Mouse (Mus musculus) stomach, embryonic 16.5 days (tissue): ENCODE results near the gene Col16a1. TPM values are rescaled to one million over a fixed set of nuclear protein-coding genes. Genes with fewer than 3 reads are reported as not detected.

Experiments used
- ATAC-seq: fragments of 200-750 bp; cut with Nextera tagmentation; 2 replicates; pipeline ENCODE4 v1.8.0; 2017; ENCODE audit warnings: moderate number of reproducible peaks, moderate TSS enrichment; ENCODE audit not compliant: insufficient read depth, low FRiP score
- H3K27ac ChIP-seq: fragments of 300-500 bp; sonication (generic); 2 replicates; pipeline ENCODE4 v1.5.1; 2014; ENCODE audit warnings: low read length
- H3K27me3 ChIP-seq: fragments of 300-500 bp; sonication (generic); 2 replicates; pipeline ENCODE4 v1.6.1; 2014; ENCODE audit warnings: low read length, control low read depth, mixed read lengths; ENCODE audit not compliant: control insufficient read depth, insufficient read depth
- H3K36me3 ChIP-seq: fragments of 300-500 bp; sonication (generic); 2 replicates; pipeline ENCODE4 v1.6.1; 2014; ENCODE audit warnings: low read length; ENCODE audit not compliant: control insufficient read depth, insufficient read depth
- H3K4me1 ChIP-seq: fragments of 300-500 bp; sonication (generic); 2 replicates; pipeline ENCODE4 v1.6.1; 2014; ENCODE audit warnings: low read length, control low read depth, mixed read lengths; ENCODE audit not compliant: control insufficient read depth, insufficient read depth
- H3K4me2 ChIP-seq: fragments of 300-500 bp; sonication (generic); 2 replicates; pipeline ENCODE4 v1.6.1; 2014; ENCODE audit warnings: low read depth, low read length, mixed read lengths
- H3K4me3 ChIP-seq: fragments of 300-500 bp; sonication (generic); replicated peaks from 2 replicates; pipeline ENCODE4 v1.5.1; 2014; ENCODE audit warnings: mild to moderate bottlenecking, low read length
- H3K9ac ChIP-seq: fragments of 300-500 bp; sonication (generic); 2 replicates; pipeline ENCODE4 v1.6.1; 2014; ENCODE audit warnings: low read length
- H3K9me3 ChIP-seq: fragments of 300-500 bp; sonication (generic); replicated peaks from 2 replicates; pipeline ENCODE4 v1.6.1; 2016; ENCODE audit warnings: low read length, control low read depth; ENCODE audit not compliant: control insufficient read depth
- WGBS: fragments of 180-500 bp; shearing (Covaris S2); extraction: QIAGEN DNeasy Blood & Tissue Kit; methylation state at CpG from one replicate; pipeline ENCODE4 v1.1.7; 2014; 5-methylcytosine and 5-hydroxymethylcytosine counted together
- polyA plus RNA-seq: library from polyadenylated mRNA; unstranded; fragments of >200 nt; fragmentation: Nextera tagmentation; extraction: Ambion mirVana; gene quantifications from 2 replicates; pipeline ENCODE4 v1.2.1, GENCODE M21; 2015

The Col16a1 gene
- polyA plus RNA-seq, 1 experiment from 2014 or later, result 75.1 TPM

DNA sequence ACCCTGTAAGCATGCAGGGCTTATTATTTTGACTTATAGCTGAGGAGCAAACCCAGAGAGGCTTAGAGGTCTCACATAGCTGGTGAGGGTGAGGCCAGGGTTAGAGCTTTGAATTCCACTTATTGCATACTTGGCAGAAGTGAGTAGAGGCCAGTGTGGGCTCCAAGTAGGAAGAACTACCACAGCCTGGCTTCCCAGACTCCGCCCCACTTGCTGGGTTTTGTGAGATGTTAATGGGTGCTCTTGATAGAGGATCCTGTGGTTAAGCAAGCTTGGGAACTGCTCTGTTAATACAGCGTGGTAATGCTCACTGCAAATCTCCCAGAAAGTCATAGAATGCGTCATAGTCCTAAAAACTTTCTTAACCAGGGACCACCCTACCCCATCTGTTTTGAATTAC lies 61.3 kb downstream of the Col16a1 start:
- no peak for ATAC-seq
- Histone ChIP-seq H3K4me1 (peaks cover 14% of the 10 kb centered on the region), H3K4me2 (no peak overlapping the region), H3K36me3 (no peaks in the 10 kb centered on the region), H3K27ac (no peak overlapping the region), H3K27me3 (no peaks in the 10 kb centered on the region), H3K9me3 (no peaks in the 10 kb centered on the region), H3K4me3 (no peak overlapping the region), H3K9ac (0 out of 2 replicates have a peak overlapping the region, but pooled peaks have one; percentile 17)
- WGBS, result 85% methylated on average over 3 of the region's 3 CpGs

DNA sequence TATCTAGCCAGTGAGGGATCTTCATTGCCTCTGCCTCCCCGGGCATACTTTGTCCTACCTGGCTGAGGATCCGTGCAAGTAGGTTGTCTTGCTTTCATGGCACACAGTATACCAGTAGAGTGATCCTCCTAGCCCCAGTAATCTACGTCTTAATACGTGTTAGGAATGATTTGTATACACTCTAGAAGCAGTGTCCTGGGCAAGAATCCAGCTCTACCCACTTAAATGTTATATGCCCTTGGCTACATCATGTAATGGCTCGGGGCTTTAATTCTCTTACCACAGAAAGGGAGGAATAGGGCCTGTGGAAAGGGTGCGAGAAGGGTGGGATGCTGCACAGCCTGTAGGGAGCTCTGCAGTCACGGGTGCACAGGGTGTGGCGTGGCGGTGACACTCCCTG lies 62.0 kb downstream of the Col16a1 start:
- no peak overlapping the region for H3K4me3 ChIP-seq
- 80% methylated on average over 9 of the region's 9 CpGs for WGBS
- no peak overlapping the region for H3K4me2 ChIP-seq
- H3K9ac ChIP-seq, result no peak overlapping the region
- H3K36me3 ChIP-seq, result no peaks in the 10 kb centered on the region
- no peaks in the 10 kb centered on the region for H3K27me3 ChIP-seq
- ATAC-seq, result no peak
- H3K9me3 ChIP-seq, result no peaks in the 10 kb centered on the region
- H3K4me1 ChIP-seq, result peaks cover 14% of the 10 kb centered on the region
- H3K27ac ChIP-seq, result no peak overlapping the region

DNA sequence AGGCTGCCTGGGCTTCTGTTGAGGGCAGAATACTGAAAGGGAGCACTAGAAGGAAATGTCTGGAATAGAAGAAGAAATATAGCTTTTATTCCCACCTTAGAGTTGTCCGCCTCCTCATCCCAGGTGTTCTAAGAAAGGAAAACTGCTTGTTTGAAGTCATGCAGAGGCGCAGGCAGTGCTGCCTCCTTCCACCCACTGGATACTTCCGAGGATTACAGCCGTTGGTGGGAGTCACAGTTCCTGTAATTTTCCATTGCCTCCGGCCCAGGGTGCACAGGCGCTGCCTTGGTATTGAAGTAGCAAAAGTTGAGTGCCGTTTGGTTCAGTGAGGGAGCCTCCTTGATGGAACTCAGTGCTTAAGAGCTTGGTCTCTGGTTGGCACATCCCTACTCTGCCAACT lies 62.5 kb downstream of the Col16a1 start:
- peaks cover 14% of the 10 kb centered on the region for H3K4me1 ChIP-seq
- no peaks in the 10 kb centered on the region for H3K27me3 ChIP-seq
- H3K9me3 ChIP-seq, result no peaks in the 10 kb centered on the region
- H3K4me3 ChIP-seq, result no peak overlapping the region
- WGBS, result 85% methylated on average over 7 of the region's 7 CpGs
- no peak for ATAC-seq
- H3K4me2 ChIP-seq, result no peak overlapping the region
- no peak overlapping the region for H3K9ac ChIP-seq
- no peak overlapping the region for H3K27ac ChIP-seq
- no peaks in the 10 kb centered on the region for H3K36me3 ChIP-seq

DNA sequence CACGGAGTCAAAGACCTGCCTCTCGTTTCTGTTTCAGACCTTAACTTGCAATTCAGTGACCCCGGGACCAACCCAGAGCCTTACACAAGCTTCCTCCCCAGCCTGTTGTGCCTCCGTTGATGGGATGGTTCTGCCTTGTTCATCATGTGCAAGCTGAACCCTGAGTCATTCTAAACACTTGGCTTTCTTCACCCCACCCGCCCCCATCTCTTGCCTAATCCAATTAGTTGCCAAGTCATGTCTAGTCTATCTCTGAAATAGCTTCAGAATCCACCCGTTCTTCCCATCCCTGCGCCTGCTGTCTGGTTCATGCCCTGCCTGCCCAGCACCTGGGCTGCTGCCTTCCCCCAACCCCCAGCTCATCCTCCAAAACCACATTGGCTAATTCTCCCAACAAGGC lies 64.7 kb downstream of the Col16a1 start:
- H3K4me2 ChIP-seq, result no peak overlapping the region
- H3K36me3 ChIP-seq, result no peaks in the 10 kb centered on the region
- H3K27me3 ChIP-seq, result no peaks in the 10 kb centered on the region
- ATAC-seq, result no peak
- 56% methylated on average over 7 of the region's 7 CpGs for WGBS
- H3K9me3 ChIP-seq, result no peaks in the 10 kb centered on the region
- no peak overlapping the region for H3K4me3 ChIP-seq
- H3K9ac ChIP-seq, result no peak overlapping the region
- H3K4me1 ChIP-seq, result peaks cover 11% of the 10 kb centered on the region
- no peak overlapping the region for H3K27ac ChIP-seq

DNA sequence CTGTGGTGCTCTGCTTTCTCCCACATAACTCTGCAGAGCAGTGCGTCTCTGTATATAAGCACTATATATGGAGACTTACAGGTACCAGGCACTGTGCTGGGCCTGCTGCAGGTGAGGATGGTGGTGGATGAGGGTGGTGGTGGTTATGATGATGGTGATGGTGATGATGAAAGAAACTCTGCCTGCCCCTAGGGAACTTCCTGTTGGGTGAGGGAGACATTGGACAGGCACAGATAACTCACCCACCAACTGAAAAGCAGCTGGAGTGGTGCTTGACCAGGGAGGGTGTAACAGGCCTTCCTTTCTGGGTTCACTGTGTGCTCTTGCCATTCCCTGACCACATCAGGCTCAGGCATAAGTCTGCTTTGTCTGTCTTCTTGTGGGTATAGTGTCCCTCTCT lies 65.1 kb downstream of the Col16a1 start:
- Histone ChIP-seq H3K9ac (no peak overlapping the region), H3K4me1 (peaks cover 11% of the 10 kb centered on the region), H3K4me2 (no peak overlapping the region), H3K27me3 (no peaks in the 10 kb centered on the region), H3K9me3 (no peaks in the 10 kb centered on the region), H3K27ac (no peak overlapping the region), H3K36me3 (no peaks in the 10 kb centered on the region), H3K4me3 (no peak overlapping the region)
- whole genome bisulfite sequencing, result 88% methylated on average over 1 of the region's 1 CpGs
- ATAC-seq, result no peak

DNA sequence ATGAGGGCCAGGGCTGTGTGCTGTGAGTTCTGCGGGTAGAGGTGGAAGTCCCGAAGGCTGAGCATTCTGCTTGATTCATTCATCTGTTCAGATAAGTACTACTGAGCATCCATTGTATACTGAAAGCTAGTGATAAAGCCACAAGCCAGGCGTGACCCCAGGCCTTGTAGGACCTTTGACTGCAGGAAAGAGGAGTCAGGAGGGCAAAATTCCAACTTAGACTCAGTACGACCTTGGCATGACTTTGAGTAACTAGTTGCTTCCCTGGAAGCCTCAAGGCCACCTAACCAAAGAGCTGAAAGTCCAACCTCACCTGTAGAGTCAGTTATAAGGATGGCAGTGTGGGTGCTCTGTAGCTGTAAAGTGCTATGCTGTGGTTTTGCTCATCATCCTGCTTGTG lies 73.1 kb downstream of the Col16a1 start:
- Histone ChIP-seq H3K9me3 (no peaks in the 10 kb centered on the region), H3K4me2 (no peak overlapping the region), H3K27me3 (no peaks in the 10 kb centered on the region), H3K4me3 (no peak overlapping the region), H3K4me1 (no peaks in the 10 kb centered on the region), H3K36me3 (peaks cover 3% of the 10 kb centered on the region; the same call in 1 of the 2 replicates), H3K27ac (no peak overlapping the region), H3K9ac (no peak overlapping the region)
- ATAC-seq, result no peak
- WGBS, result 75% methylated on average over 4 of the region's 4 CpGs

DNA sequence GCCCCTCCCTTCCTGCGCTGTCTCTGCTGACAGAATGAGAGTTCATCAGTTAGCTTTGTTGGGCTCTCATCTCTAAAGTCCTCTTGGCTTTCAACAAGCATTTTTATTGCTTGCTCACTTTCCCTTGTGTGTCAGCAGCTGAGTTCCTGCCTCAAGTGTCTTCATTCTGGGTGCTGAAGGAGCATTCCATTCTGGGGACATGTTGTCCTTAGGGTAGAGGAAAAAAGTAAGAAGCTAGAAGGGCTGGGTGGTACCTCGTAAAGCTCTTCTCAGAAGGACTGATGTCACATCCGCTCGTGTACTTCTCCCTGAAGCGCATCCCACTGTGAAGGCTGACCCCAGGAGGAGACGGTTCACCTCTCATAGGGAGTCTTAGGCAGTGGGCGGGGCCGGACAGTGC lies 73.9 kb downstream of the Col16a1 start:
- no peaks in the 10 kb centered on the region for H3K9me3 ChIP-seq
- 68% methylated on average over 8 of the region's 8 CpGs for WGBS
- H3K36me3 ChIP-seq, result peaks cover 3% of the 10 kb centered on the region; the same call in 1 of the 2 replicates
- no peak for ATAC-seq
- H3K27ac ChIP-seq, result no peak overlapping the region
- no peak overlapping the region for H3K4me2 ChIP-seq
- no peak overlapping the region for H3K9ac ChIP-seq
- H3K4me3 ChIP-seq, result no peak overlapping the region
- H3K4me1 ChIP-seq, result no peaks in the 10 kb centered on the region
- H3K27me3 ChIP-seq, result no peaks in the 10 kb centered on the region

DNA sequence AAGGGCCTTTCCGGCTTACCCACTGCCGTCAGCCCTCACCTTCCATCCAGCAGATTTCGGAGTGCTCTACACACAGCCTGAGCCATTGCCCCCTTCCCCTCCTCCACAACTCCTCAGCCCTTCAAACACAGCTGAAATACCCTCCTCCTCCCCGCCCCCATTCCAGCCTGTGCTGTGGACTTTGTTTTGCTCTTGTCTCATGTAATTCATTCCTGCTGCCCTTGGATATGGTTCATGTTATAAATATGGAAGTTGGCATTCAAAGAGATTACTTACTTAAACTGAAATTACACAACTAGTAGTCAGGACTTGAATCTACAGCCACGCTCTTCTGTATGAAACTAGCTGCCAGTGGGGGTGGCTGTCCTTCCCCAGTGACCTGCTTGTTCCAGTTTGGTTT lies 75.4 kb downstream of the Col16a1 start:
- H3K27me3 ChIP-seq, result no peaks in the 10 kb centered on the region
- no peaks in the 10 kb centered on the region for H3K4me1 ChIP-seq
- 88% methylated on average over 5 of the region's 5 CpGs for WGBS
- ATAC-seq, result no peak
- H3K9ac ChIP-seq, result no peak overlapping the region
- peaks cover 3% of the 10 kb centered on the region; the same call in 1 of the 2 replicates for H3K36me3 ChIP-seq
- H3K27ac ChIP-seq, result no peak overlapping the region
- H3K4me3 ChIP-seq, result no peak overlapping the region
- H3K9me3 ChIP-seq, result no peaks in the 10 kb centered on the region
- H3K4me2 ChIP-seq, result no peak overlapping the region

DNA sequence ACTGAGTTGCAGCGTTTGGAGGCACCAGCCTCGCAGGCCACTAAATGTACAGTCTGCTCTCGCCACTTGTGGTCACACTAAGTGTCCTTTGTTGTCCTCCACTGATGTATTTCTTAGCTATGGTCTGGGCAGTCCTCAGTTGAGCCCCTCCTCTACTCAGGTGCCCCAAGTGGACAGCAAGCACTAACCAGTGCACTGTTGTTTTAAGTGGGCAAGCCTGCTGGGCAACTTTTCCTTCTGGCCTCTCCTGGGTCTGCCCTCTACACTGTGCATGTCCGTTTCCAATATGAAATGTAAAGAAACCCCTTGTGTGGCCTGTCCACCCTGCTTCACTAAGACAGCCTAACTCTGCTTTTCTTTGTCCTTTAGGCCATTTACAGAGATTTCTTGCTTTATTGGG lies 76.5 kb downstream of the Col16a1 start:
- WGBS, result 84% methylated on average over 4 of the region's 4 CpGs
- Histone ChIP-seq H3K27ac (no peak overlapping the region), H3K4me1 (no peaks in the 10 kb centered on the region), H3K9ac (no peak overlapping the region), H3K4me2 (no peak overlapping the region), H3K27me3 (no peaks in the 10 kb centered on the region), H3K9me3 (no peaks in the 10 kb centered on the region), H3K4me3 (no peak overlapping the region), H3K36me3 (peaks cover 3% of the 10 kb centered on the region; the same call in 1 of the 2 replicates)
- peak; percentile 38; the same call in 1 of the 2 replicates for ATAC-seq

DNA sequence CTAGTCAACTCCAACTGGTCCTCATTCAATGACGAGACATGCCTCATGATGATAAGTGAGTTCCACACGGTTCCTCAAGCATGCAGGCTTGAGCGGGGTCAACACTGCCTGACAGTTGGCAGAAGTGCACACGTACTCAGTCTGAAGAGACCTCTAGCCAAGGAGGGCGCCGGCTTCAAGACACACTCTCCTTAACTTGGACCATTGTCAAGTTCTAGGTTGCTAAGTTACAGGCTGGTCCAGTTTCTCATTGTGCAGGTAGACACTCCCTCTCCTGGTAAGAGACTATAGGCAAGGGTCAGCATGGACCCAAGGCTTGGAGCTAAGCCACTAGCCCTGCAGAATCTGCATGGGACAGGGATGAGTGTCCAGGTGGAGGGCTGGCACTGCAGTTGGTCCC lies 77.5 kb downstream of the Col16a1 start:
- no peaks in the 10 kb centered on the region for H3K9me3 ChIP-seq
- H3K4me3 ChIP-seq, result no peak overlapping the region
- H3K9ac ChIP-seq, result no peak overlapping the region
- peaks cover 3% of the 10 kb centered on the region; the same call in 1 of the 2 replicates for H3K36me3 ChIP-seq
- H3K27ac ChIP-seq, result no peak overlapping the region
- no peaks in the 10 kb centered on the region for H3K27me3 ChIP-seq
- 84% methylated on average over 6 of the region's 6 CpGs for WGBS
- ATAC-seq, result no peak
- peaks cover 2% of the 10 kb centered on the region; the same call in 1 of the 2 replicates for H3K4me1 ChIP-seq
- no peak overlapping the region for H3K4me2 ChIP-seq
